Mouse (Mus musculus): ENCODE measurements at regions not wholly inside any gene's neighbourhood (a gene's known extent, or its start where the extent isn't known, plus 50 kb on each side); places are given as distances from the start of the nearest gene placed in this dataset.

GRCm38 (mm10) chr2:48373086-48373485 lies 440.8 kb upstream of the Acvr2a start:
- Histone ChIP-seq H3K27ac (no peak overlapping the region), H3K4me1 (no peaks in the 10 kb centered on the region), H3K9me3 (replicated peaks) (no peaks in the 10 kb centered on the region), H3K27me3 (no peaks in the 10 kb centered on the region), H3K36me3 (no peaks in the 10 kb centered on the region), H3K4me2 (no peak overlapping the region), H3K4me3 (replicated peaks) (no peak overlapping the region), H3K9ac (no peak overlapping the region)
- no peak for ATAC-seq (replicated peaks; ENCODE audit: low FRiP score)

- Histone ChIP-seq H3K4me2 (no peak overlapping the region), H3K27me3 (no peaks in the 10 kb centered on the region), H3K4me1 (no peaks in the 10 kb centered on the region), H3K4me3 (replicated peaks) (no peak overlapping the region), H3K9me3 (replicated peaks) (no peaks in the 10 kb centered on the region), H3K27ac (no peak overlapping the region), H3K9ac (no peak overlapping the region), H3K36me3 (no peaks in the 10 kb centered on the region)
- ATAC-seq (replicated peaks; ENCODE audit: low FRiP score): no peak
- WGBS: 54% methylated on average over 4 of the region's 4 CpGs
These were observed 439.6 kb upstream of the Acvr2a start for GRCm38 (mm10) chr2:48374302-48374701.

GRCm38 (mm10) chr2:48378160-48378559 lies 435.7 kb upstream of the Acvr2a start:
- Histone ChIP-seq H3K27ac (no peak overlapping the region), H3K4me1 (no peaks in the 10 kb centered on the region), H3K9ac (no peak overlapping the region), H3K4me2 (no peak overlapping the region), H3K4me3 (replicated peaks) (no peak overlapping the region), H3K27me3 (no peaks in the 10 kb centered on the region), H3K9me3 (replicated peaks) (no peaks in the 10 kb centered on the region), H3K36me3 (no peaks in the 10 kb centered on the region)
- no peak for ATAC-seq (replicated peaks; ENCODE audit: low FRiP score)
- WGBS: 89% methylated on average over 1 of the region's 1 CpGs

- Histone ChIP-seq H3K9me3 (replicated peaks) (no peaks in the 10 kb centered on the region), H3K4me1 (no peaks in the 10 kb centered on the region), H3K27ac (no peak overlapping the region), H3K4me3 (replicated peaks) (no peak overlapping the region), H3K27me3 (no peaks in the 10 kb centered on the region), H3K9ac (no peak overlapping the region), H3K36me3 (no peaks in the 10 kb centered on the region), H3K4me2 (no peak overlapping the region)
- no peak for ATAC-seq (replicated peaks; ENCODE audit: low FRiP score)
- 90% methylated on average over 2 of the region's 2 CpGs for WGBS
These were observed 435.2 kb upstream of the Acvr2a start for GRCm38 (mm10) chr2:48378749-48379148.

- Histone ChIP-seq H3K4me1 (no peaks in the 10 kb centered on the region), H3K4me3 (replicated peaks) (no peak overlapping the region), H3K27ac (no peak overlapping the region), H3K9me3 (replicated peaks) (no peaks in the 10 kb centered on the region), H3K4me2 (no peak overlapping the region), H3K27me3 (no peaks in the 10 kb centered on the region), H3K36me3 (no peaks in the 10 kb centered on the region), H3K9ac (no peak overlapping the region)
- ATAC-seq (replicated peaks; ENCODE audit: low FRiP score): no peak
- WGBS: 56% methylated on average over 5 of the region's 5 CpGs
These were observed 433.8 kb upstream of the Acvr2a start for GRCm38 (mm10) chr2:48380140-48380539.

GRCm38 (mm10) chr2:48380786-48381185 lies 433.1 kb upstream of the Acvr2a start:
- Histone ChIP-seq H3K4me1 (no peaks in the 10 kb centered on the region), H3K27me3 (no peaks in the 10 kb centered on the region), H3K27ac (no peak overlapping the region), H3K9me3 (replicated peaks) (no peaks in the 10 kb centered on the region), H3K36me3 (no peaks in the 10 kb centered on the region), H3K4me3 (replicated peaks) (no peak overlapping the region), H3K9ac (no peak overlapping the region), H3K4me2 (no peak overlapping the region)
- 47% methylated on average over 2 of the region's 2 CpGs for WGBS
- ATAC-seq (replicated peaks; ENCODE audit: low FRiP score): no peak

- Histone ChIP-seq H3K27me3 (no peaks in the 10 kb centered on the region), H3K27ac (peak overlapping the region; percentile 29; the same call in 1 of the 2 replicates), H3K36me3 (no peaks in the 10 kb centered on the region), H3K4me2 (0 out of 2 replicates have a peak overlapping the region, but pooled peaks have one; percentile 15), H3K4me3 (replicated peaks) (no peak overlapping the region), H3K9ac (no peak overlapping the region), H3K9me3 (replicated peaks) (no peaks in the 10 kb centered on the region), H3K4me1 (no peaks in the 10 kb centered on the region)
- ATAC-seq (replicated peaks; ENCODE audit: low FRiP score): no peak
- WGBS: 74% methylated on average over 14 of the region's 14 CpGs
These were observed 432.3 kb upstream of the Acvr2a start for GRCm38 (mm10) chr2:48381481-48382075.

- Histone ChIP-seq H3K4me3 (replicated peaks) (no peak overlapping the region), H3K27me3 (no peaks in the 10 kb centered on the region), H3K4me2 (no peak overlapping the region), H3K9ac (no peak overlapping the region), H3K4me1 (0 out of 2 replicates have a peak, but pooled peaks cover 4% of the 10 kb centered on the region), H3K36me3 (no peaks in the 10 kb centered on the region), H3K9me3 (replicated peaks) (no peaks in the 10 kb centered on the region), H3K27ac (peak overlapping the region; percentile 46)
- ATAC-seq (replicated peaks; ENCODE audit: low FRiP score): no peak
- 84% methylated on average over 1 of the region's 1 CpGs for WGBS
These were observed 415.4 kb upstream of the Acvr2a start for GRCm38 (mm10) chr2:48398504-48398903.

GRCm38 (mm10) chr2:48399191-48399590 lies 414.7 kb upstream of the Acvr2a start:
- Histone ChIP-seq H3K27ac (peak overlapping the region; percentile 46; the same call in 1 of the 2 replicates), H3K9ac (no peak overlapping the region), H3K4me1 (0 out of 2 replicates have a peak, but pooled peaks cover 4% of the 10 kb centered on the region), H3K4me3 (replicated peaks) (no peak overlapping the region), H3K9me3 (replicated peaks) (no peaks in the 10 kb centered on the region), H3K4me2 (no peak overlapping the region), H3K27me3 (no peaks in the 10 kb centered on the region), H3K36me3 (no peaks in the 10 kb centered on the region)
- WGBS: 68% methylated on average over 1 of the region's 1 CpGs
- ATAC-seq (replicated peaks; ENCODE audit: low FRiP score): no peak

- no peak for ATAC-seq (replicated peaks; ENCODE audit: low FRiP score)
- H3K36me3 ChIP-seq: no peaks in the 10 kb centered on the region
- no peak overlapping the region for H3K9ac ChIP-seq
- H3K9me3 ChIP-seq (replicated peaks): no peaks in the 10 kb centered on the region
- H3K4me1 ChIP-seq: 0 out of 2 replicates have a peak, but pooled peaks cover 4% of the 10 kb centered on the region
- H3K27me3 ChIP-seq: no peaks in the 10 kb centered on the region
- H3K4me3 ChIP-seq (replicated peaks): no peak overlapping the region
- H3K4me2 ChIP-seq: no peak overlapping the region
- 75% methylated on average over 2 of the region's 2 CpGs for WGBS
- no peak overlapping the region for H3K27ac ChIP-seq
These were observed 411.1 kb upstream of the Acvr2a start for GRCm38 (mm10) chr2:48402813-48403212.

- Histone ChIP-seq H3K36me3 (no peaks in the 10 kb centered on the region), H3K9me3 (replicated peaks) (no peaks in the 10 kb centered on the region), H3K4me2 (no peak overlapping the region), H3K27ac (no peak overlapping the region), H3K4me1 (no peaks in the 10 kb centered on the region), H3K9ac (no peak overlapping the region), H3K4me3 (replicated peaks) (no peak overlapping the region), H3K27me3 (no peaks in the 10 kb centered on the region)
- ATAC-seq (replicated peaks; ENCODE audit: low FRiP score): no peak
- WGBS: 75% methylated on average over 3 of the region's 3 CpGs
These were observed 409.4 kb upstream of the Acvr2a start for GRCm38 (mm10) chr2:48404460-48404859.

GRCm38 (mm10) chr2:48407876-48408275 lies 406.0 kb upstream of the Acvr2a start:
- Histone ChIP-seq H3K9ac (no peak overlapping the region), H3K27ac (no peak overlapping the region), H3K27me3 (no peaks in the 10 kb centered on the region), H3K4me3 (replicated peaks) (no peak overlapping the region), H3K4me2 (no peak overlapping the region), H3K9me3 (replicated peaks) (no peaks in the 10 kb centered on the region), H3K36me3 (no peaks in the 10 kb centered on the region), H3K4me1 (no peaks in the 10 kb centered on the region)
- ATAC-seq (replicated peaks; ENCODE audit: low FRiP score): no peak
- 86% methylated on average over 5 of the region's 5 CpGs for WGBS

- Histone ChIP-seq H3K9me3 (replicated peaks) (no peaks in the 10 kb centered on the region), H3K4me1 (no peaks in the 10 kb centered on the region), H3K27me3 (no peaks in the 10 kb centered on the region), H3K4me2 (no peak overlapping the region), H3K36me3 (no peaks in the 10 kb centered on the region), H3K27ac (no peak overlapping the region), H3K9ac (no peak overlapping the region), H3K4me3 (replicated peaks) (no peak overlapping the region)
- no peak for ATAC-seq (replicated peaks; ENCODE audit: low FRiP score)
- WGBS: 78% methylated on average over 4 of the region's 4 CpGs
These were observed 404.0 kb upstream of the Acvr2a start for GRCm38 (mm10) chr2:48409876-48410275.

Data from kidney, embryonic 15.5 days (tissue).